Mouse (Mus musculus) MN1 (cell line): ENCODE measurements around the gene Piwil4.
"Not testable (repeated sequence)": the region's sequence is repeated elsewhere in the genome, so short reads cannot be mapped to it uniquely, and the experiment has no call there.

Experiments
- DNase-seq: peaks from one replicate; pipeline ENCODE4 v3.0.0-alpha.2; 2016; ENCODE audit warnings: low spot score

Piwil4 gene

GRCm38 (mm10) chr9:14671965-14672364 lies 68.6 kb downstream of the Piwil4 start:
- not testable (repeated sequence) for DNase-seq

DNA sequence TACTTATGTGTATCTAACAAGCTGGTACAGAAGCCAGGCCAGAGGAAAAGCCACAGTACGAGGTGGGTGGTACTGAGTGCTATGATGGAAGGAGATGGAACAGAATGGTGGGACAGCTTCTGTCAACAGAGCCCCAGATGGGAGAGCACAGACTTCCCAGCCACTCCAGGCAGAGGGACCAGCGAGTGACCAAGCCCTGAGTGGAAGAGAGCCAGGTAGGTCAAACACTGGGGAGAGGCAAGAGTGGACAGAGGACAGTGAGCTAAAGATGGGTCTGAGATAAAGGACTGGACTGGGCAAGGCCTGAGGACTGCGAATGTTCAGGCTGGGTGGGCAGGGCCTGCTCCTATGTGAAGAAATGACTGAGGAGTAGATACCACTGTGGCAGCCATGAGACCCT lies 72.2 kb downstream of the Piwil4 start:
- DNase-seq: no peak

- DNase-seq: no peak
Observed at GRCm38 (mm10) chr9:14666071-14666470, 74.5 kb downstream of the Piwil4 start.

GRCm38 (mm10) chr9:14663591-14663990 lies 76.9 kb downstream of the Piwil4 start:
- DNase-seq: no peak

- DNase-seq: no peak
Observed at GRCm38 (mm10) chr9:14662876-14663275, 77.7 kb downstream of the Piwil4 start.

- DNase-seq: no peak
Observed at GRCm38 (mm10) chr9:14662138-14662537, 78.4 kb downstream of the Piwil4 start.

GRCm38 (mm10) chr9:14657926-14658325 lies 82.6 kb downstream of the Piwil4 start:
- DNase-seq: no peak

- no peak for DNase-seq
Observed at GRCm38 (mm10) chr9:14654010-14654409, 86.5 kb downstream of the Piwil4 start.

GRCm38 (mm10) chr9:14652761-14653160 lies 87.8 kb downstream of the Piwil4 start:
- no peak for DNase-seq

- DNase-seq: no peak
Observed at GRCm38 (mm10) chr9:14647849-14648248, 92.7 kb downstream of the Piwil4 start.

- no peak for DNase-seq
Observed at GRCm38 (mm10) chr9:14646641-14647040, 93.9 kb downstream of the Piwil4 start.
